Mouse (Mus musculus) hindbrain, embryonic 12.5 days (tissue): ENCODE results near the gene Mucl3. TPM values are rescaled to one million over a fixed set of nuclear protein-coding genes. Genes with fewer than 3 reads are reported as not detected.

Experiments
- ATAC-seq: fragments of 200-750 bp; cut with Nextera tagmentation; 2 replicates; pipeline ENCODE4 v1.8.0; 2017; ENCODE audit warnings: moderate TSS enrichment; ENCODE audit not compliant: low FRiP score
- H3K27ac ChIP-seq: fragments of 300-500 bp; sonication (generic); 2 replicates; pipeline ENCODE4 v1.5.1; 2016; ENCODE audit warnings: mild to moderate bottlenecking
- H3K27me3 ChIP-seq: fragments of 300-500 bp; sonication (generic); 2 replicates; pipeline ENCODE4 v1.6.1; 2016; ENCODE audit warnings: mild to moderate bottlenecking
- H3K36me3 ChIP-seq: fragments of 300-500 bp; sonication (generic); 2 replicates; pipeline ENCODE4 v1.6.1; 2016; ENCODE audit warnings: mild to moderate bottlenecking
- H3K4me1 ChIP-seq: fragments of 300-500 bp; sonication (generic); 2 replicates; pipeline ENCODE4 v1.6.1; 2016
- H3K4me2 ChIP-seq: fragments of 300-500 bp; sonication (generic); replicated peaks from 2 replicates; pipeline ENCODE4 v1.6.1; 2016; ENCODE audit warnings: mild to moderate bottlenecking
- H3K4me3 ChIP-seq: fragments of 300-500 bp; sonication (generic); 2 replicates; pipeline ENCODE4 v1.5.1; 2016; ENCODE audit warnings: mild to moderate bottlenecking
- H3K9ac ChIP-seq: fragments of 300-500 bp; sonication (generic); 2 replicates; pipeline ENCODE4 v1.6.1; 2016; ENCODE audit warnings: mild to moderate bottlenecking, moderate library complexity
- H3K9me3 ChIP-seq: fragments of 300-500 bp; sonication (generic); replicated peaks from 2 replicates; pipeline ENCODE4 v1.6.1; 2016; ENCODE audit warnings: mild to moderate bottlenecking
- WGBS: fragments of 180-500 bp; shearing (Covaris S2); methylation state at CpG from one replicate; pipeline ENCODE4 v1.1.7; 2016; 5-methylcytosine and 5-hydroxymethylcytosine counted together
- polyA plus RNA-seq: library from polyadenylated mRNA; unstranded; fragments of >200 nt; fragmentation: Nextera tagmentation; extraction: Ambion mirVana; gene quantifications from 2 replicates; pipeline ENCODE4 v1.2.1, GENCODE M21; 2016

Gene Mucl3
- polyA plus RNA-seq, 1 experiment from 2014 or later: 0.15 TPM

GRCm38 (mm10) chr17:35587291-35587690 is 56.2 kb downstream of the Mucl3 start:
- WGBS: 84% methylated on average over 1 of the region's 1 CpGs
- Histone ChIP-seq H3K4me1 (peaks cover 3% of the 10 kb centered on the region; the same call in 1 of the 2 replicates), H3K27ac (no peak overlapping the region), H3K4me3 (no peak overlapping the region), H3K9me3 (no peaks in the 10 kb centered on the region), H3K9ac (no peak overlapping the region), H3K36me3 (no peaks in the 10 kb centered on the region), H3K4me2 (no peak overlapping the region), H3K27me3 (no peaks in the 10 kb centered on the region)
- ATAC-seq: no peak

Other genes with a start within 250 kb of the Mucl3 start
- 0.10 and 0.42 TPM in 2 replicates for gene H2-Q6, start 218.8 kb downstream of the Mucl3 start, polyA plus RNA-seq
- gene H2-Q7, start 204.5 kb downstream of the Mucl3 start, polyA plus RNA-seq: 3.9 and 4.7 TPM in 2 replicates
- 0.10 TPM in 1 of 2 replicates, not detected in the other for gene H2-Q10, start 173.6 kb downstream of the Mucl3 start, polyA plus RNA-seq
- not detected in 2 replicates for gene Pou5f1, start 137.7 kb downstream of the Mucl3 start, polyA plus RNA-seq
- 37.3 and 37.6 TPM in 2 replicates for gene Tcf19, start 126.9 kb downstream of the Mucl3 start, polyA plus RNA-seq
- gene Cchcr1, start 126.6 kb downstream of the Mucl3 start, polyA plus RNA-seq: 14.8 and 15.2 TPM in 2 replicates
- 1.1 and 1.2 TPM in 2 replicates for gene Psors1c2, start 110.5 kb downstream of the Mucl3 start, polyA plus RNA-seq
- 0.08 and 0.20 TPM in 2 replicates for gene Cdsn, start 91.6 kb downstream of the Mucl3 start, polyA plus RNA-seq
- not detected in 2 replicates for gene 2300002M23Rik, start 76.2 kb downstream of the Mucl3 start, polyA plus RNA-seq
- gene Sfta2, start 42.1 kb downstream of the Mucl3 start, polyA plus RNA-seq: not detected in 2 replicates
- gene Gm9573, start 17.1 kb downstream of the Mucl3 start, polyA plus RNA-seq: not detected in 2 replicates
- gene Vars2, start 23.9 kb upstream of the Mucl3 start, polyA plus RNA-seq: 16.5 and 16.9 TPM in 2 replicates
- 34.7 and 37.7 TPM in 2 replicates for gene Gtf2h4, start 30.0 kb upstream of the Mucl3 start, polyA plus RNA-seq
- gene Ddr1, start 60.9 kb upstream of the Mucl3 start, polyA plus RNA-seq: 168 and 182 TPM in 2 replicates
- 5.8 and 6.3 TPM in 2 replicates for gene Ier3, start 178.0 kb upstream of the Mucl3 start, polyA plus RNA-seq
- 50.9 and 60.3 TPM in 2 replicates for gene Flot1, start 179.5 kb upstream of the Mucl3 start, polyA plus RNA-seq
- 1,505 and 1,511 TPM in 2 replicates for gene Tubb5, start 194.6 kb upstream of the Mucl3 start, polyA plus RNA-seq
- gene Mdc1, start 197.8 kb upstream of the Mucl3 start, polyA plus RNA-seq: 14.4 and 18.2 TPM in 2 replicates
- gene Nrm, start 217.6 kb upstream of the Mucl3 start, polyA plus RNA-seq: 36.0 and 36.9 TPM in 2 replicates
- 31.5 and 32.3 TPM in 2 replicates for gene Ppp1r18, start 221.9 kb upstream of the Mucl3 start, polyA plus RNA-seq
- gene Dhx16, start 236.1 kb upstream of the Mucl3 start, polyA plus RNA-seq: 45.2 and 46.0 TPM in 2 replicates